Mouse (Mus musculus) midbrain, embryonic 10.5 days (tissue): ENCODE results near the gene Ablim2. TPM values are rescaled to one million over a fixed set of nuclear protein-coding genes. Genes with fewer than 3 reads are reported as not detected.
A peak's percentile ranks its signal among the peaks of the same experiment; 100 is the strongest.

Experiments
- DNase-seq: peaks from one replicate; pipeline ENCODE4 v3.0.0-alpha.2; 2017; ENCODE audit warnings: low spot score
- H3K27ac ChIP-seq: fragments of 300-500 bp; sonication (generic); replicated peaks from 2 replicates; pipeline ENCODE4 v1.5.1; 2016; ENCODE audit warnings: mild to moderate bottlenecking
- H3K27me3 ChIP-seq: fragments of 300-500 bp; sonication (generic); 2 replicates; pipeline ENCODE4 v1.6.1; 2016; ENCODE audit warnings: low read depth, mild to moderate bottlenecking; ENCODE audit not compliant: poor library complexity, severe bottlenecking
- H3K36me3 ChIP-seq: fragments of 300-500 bp; sonication (generic); 2 replicates; pipeline ENCODE4 v1.6.1; 2016; ENCODE audit warnings: mild to moderate bottlenecking, moderate library complexity
- H3K4me1 ChIP-seq: fragments of 300-500 bp; sonication (generic); 2 replicates; pipeline ENCODE4 v1.6.1; 2016
- H3K4me3 ChIP-seq: fragments of 300-500 bp; sonication (generic); 2 replicates; pipeline ENCODE4 v1.5.1; 2016; ENCODE audit warnings: mild to moderate bottlenecking, moderate library complexity
- H3K9me3 ChIP-seq: fragments of 300-500 bp; sonication (generic); replicated peaks from 2 replicates; pipeline ENCODE4 v1.6.1; 2016; ENCODE audit warnings: mild to moderate bottlenecking
- WGBS: fragments of 180-500 bp; shearing (Covaris S2); methylation state at CpG from one replicate; pipeline ENCODE4 v1.1.7; 2016; 5-methylcytosine and 5-hydroxymethylcytosine counted together
- polyA plus RNA-seq: library from polyadenylated mRNA; unstranded; fragments of >200 nt; fragmentation: Nextera tagmentation; extraction: Ambion mirVana; gene quantifications from 2 replicates; pipeline ENCODE4 v1.2.1, GENCODE M21; 2016

Gene Ablim2
- polyA plus RNA-seq, 1 experiment from 2014 or later, result 0.84 TPM

- 72% methylated on average over 9 of the region's 9 CpGs for WGBS
- H3K36me3 ChIP-seq, result no peaks in the 10 kb centered on the region
- peaks cover 14% of the 10 kb centered on the region for H3K4me1 ChIP-seq
Measured at GRCm38 (mm10) chr5:35882391-35882790, 124.7 kb downstream of the Ablim2 start.

DNA sequence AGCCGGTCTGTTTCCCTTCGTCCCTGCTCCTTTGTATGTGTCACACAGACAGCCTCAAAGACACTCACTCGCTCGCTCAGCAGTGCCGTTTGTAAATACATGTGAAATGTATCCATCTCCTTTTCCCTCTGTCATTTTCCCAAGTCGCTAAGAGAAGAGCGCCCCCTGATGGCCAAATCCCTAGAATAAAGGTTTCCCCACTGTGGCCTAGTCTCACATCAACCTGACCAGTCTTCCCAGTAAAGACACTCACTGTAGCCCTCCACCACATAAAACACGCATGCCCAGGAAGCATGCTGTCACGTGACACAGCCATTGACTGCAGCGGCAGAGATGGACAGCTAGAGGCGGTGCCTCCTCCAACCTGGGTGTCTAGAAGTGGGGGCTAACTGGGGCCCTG is 126.6 kb downstream of the Ablim2 start:
- H3K27ac ChIP-seq, result no peak overlapping the region
- peak; percentile 62 for DNase-seq
- WGBS, result 45% methylated on average over 11 of the region's 11 CpGs
- H3K9me3 ChIP-seq, result no peaks in the 10 kb centered on the region
- no peaks in the 10 kb centered on the region for H3K36me3 ChIP-seq
- H3K4me1 ChIP-seq, result peaks cover 14% of the 10 kb centered on the region
- H3K27me3 ChIP-seq, result no peaks in the 10 kb centered on the region
- H3K4me3 ChIP-seq, result no peak overlapping the region

More at GRCm38 (mm10) chr5:35882391-35882790, 124.7 kb downstream of the Ablim2 start:
- Histone ChIP-seq H3K27ac (no peak overlapping the region), H3K4me3 (no peak overlapping the region), H3K9me3 (no peaks in the 10 kb centered on the region), H3K27me3 (no peaks in the 10 kb centered on the region)
- DNase-seq, result no peak

GRCm38 (mm10) chr5:35884689-35885088 is 127.0 kb downstream of the Ablim2 start:
- Histone ChIP-seq H3K9me3 (no peaks in the 10 kb centered on the region), H3K36me3 (no peaks in the 10 kb centered on the region), H3K4me1 (peaks cover 14% of the 10 kb centered on the region), H3K27ac (no peak overlapping the region), H3K4me3 (no peak overlapping the region), H3K27me3 (no peaks in the 10 kb centered on the region)
- no peak for DNase-seq
- WGBS, result 94% methylated on average over 5 of the region's 5 CpGs

DNA sequence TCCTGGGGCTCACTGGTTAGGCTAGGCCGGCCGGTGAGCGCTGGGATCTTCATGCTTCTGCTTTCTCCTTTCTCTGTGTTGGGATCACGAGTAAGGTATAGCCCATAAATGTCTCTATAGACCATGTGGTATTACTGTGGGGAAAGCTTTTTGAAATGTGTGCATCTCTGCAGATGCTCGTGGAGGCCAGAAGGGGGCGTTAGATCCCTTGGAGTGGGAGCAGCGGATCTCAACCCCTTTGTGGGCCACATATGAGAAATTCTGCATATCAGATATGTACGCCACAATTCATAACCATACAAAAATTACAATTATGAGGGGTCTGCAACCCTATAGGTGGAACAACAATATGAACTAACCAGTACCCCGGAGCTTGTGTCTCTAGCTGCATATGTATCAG is 131.3 kb downstream of the Ablim2 start:
- no peak for DNase-seq
- H3K9me3 ChIP-seq, result no peaks in the 10 kb centered on the region
- 55% methylated on average over 9 of the region's 9 CpGs for WGBS
- no peaks in the 10 kb centered on the region for H3K36me3 ChIP-seq
- no peak overlapping the region for H3K27ac ChIP-seq
- H3K27me3 ChIP-seq, result peaks cover 22% of the 10 kb centered on the region
- no peak overlapping the region for H3K4me3 ChIP-seq
- peaks cover 16% of the 10 kb centered on the region for H3K4me1 ChIP-seq

GRCm38 (mm10) chr5:35889641-35890040 is 132.0 kb downstream of the Ablim2 start:
- Histone ChIP-seq H3K27ac (no peak overlapping the region), H3K4me1 (peaks cover 16% of the 10 kb centered on the region), H3K36me3 (no peaks in the 10 kb centered on the region), H3K27me3 (peaks cover 29% of the 10 kb centered on the region), H3K9me3 (no peaks in the 10 kb centered on the region), H3K4me3 (no peak overlapping the region)
- no peak for DNase-seq
- 72% methylated on average over 2 of the region's 2 CpGs for WGBS

DNA sequence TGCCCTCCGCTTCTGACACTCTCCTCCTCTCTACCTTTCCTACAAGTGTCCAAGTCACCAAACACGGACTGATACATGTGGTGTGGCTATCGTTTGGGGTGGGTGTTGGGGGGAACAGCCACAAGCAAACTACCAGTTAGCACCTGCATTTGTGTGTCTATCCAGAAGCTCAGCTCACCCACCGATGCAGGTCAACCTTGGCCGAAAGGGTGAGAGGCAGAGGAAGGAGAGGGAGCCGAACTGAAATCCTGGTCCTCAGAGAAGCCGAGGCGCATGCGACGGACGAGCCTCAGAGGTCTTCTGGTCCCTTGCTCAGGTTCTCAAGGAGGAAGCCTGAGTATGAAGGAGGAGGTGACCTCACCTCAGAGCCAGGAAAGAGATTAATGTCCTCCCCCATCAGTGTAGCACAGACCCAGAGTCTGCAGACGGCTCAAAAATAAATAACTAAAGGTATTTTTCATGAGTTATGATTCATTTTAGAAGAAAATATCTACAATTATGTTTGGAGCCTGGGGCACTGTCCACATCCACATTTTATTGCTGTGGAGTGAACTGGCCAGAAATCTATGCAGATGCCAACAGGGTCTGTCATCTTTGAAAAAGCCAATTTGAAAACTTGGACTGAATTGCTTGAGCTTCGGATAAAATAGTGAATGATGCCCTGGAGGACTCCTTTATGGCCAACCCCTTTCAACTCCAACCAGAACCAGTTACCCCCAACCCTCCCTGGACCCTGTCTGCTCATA is 133.5 kb downstream of the Ablim2 start:
- Histone ChIP-seq H3K4me1 (peaks cover 30% of the 10 kb centered on the region), H3K9me3 (no peaks in the 10 kb centered on the region), H3K27me3 (peaks cover 40% of the 10 kb centered on the region), H3K4me3 (no peak overlapping the region), H3K27ac (no peak overlapping the region), H3K36me3 (no peaks in the 10 kb centered on the region)
- 92% methylated on average over 13 of the region's 13 CpGs for WGBS
- DNase-seq, result no peak

- Histone ChIP-seq H3K27me3 (peaks cover 40% of the 10 kb centered on the region), H3K36me3 (no peaks in the 10 kb centered on the region), H3K9me3 (no peaks in the 10 kb centered on the region), H3K4me3 (no peak overlapping the region), H3K27ac (no peak overlapping the region), H3K4me1 (peaks cover 37% of the 10 kb centered on the region)
- DNase-seq, result no peak
- WGBS, result 81% methylated on average over 3 of the region's 3 CpGs
Measured at GRCm38 (mm10) chr5:35892363-35892762, 134.7 kb downstream of the Ablim2 start.

DNA sequence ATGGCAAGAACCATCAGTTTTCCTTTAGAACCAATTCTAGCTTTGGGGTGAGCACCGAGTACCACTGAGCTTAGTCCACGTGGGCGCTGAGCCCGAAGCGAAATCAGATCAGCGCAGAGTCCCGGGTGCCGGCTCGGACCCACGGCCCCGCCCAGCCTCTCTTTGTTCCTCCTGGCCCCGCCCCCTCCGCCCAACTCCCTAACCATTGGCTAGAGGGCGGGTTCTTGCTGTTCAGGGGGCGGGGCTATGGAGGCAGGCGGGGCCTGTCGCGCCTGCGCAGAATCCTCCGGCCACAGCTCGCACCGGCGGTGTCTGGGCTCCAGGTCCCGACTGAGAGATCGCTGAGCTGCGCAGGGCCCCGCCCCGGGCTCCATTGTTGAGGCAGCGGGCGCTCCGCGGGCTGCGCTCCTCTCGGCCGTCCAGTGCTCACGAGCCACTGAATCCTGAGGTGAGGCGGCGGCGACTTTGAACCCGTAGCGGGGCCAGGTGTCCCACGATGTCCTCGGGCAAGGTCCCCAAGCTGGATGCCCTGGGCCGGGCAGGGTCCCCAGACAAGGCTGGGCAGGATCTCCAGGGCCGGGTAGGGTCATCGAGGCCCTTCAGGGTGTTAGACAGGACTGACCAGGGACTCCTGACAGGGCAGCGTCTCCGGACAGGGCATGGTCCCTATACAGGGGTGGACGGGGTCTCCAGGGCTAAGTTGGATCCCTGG is 135.6 kb downstream of the Ablim2 start, which contains the start of gene Afap1:
TSS of gene Afap1 (plus strand) at position 227 of the 712 bp plus-strand sequence.
- peak; percentile 100 for DNase-seq
- H3K27ac ChIP-seq, result peak within 1 kb of the TSS; percentile 91
- H3K27me3 ChIP-seq, result peaks cover 40% of the 10 kb centered on the region
- H3K4me1 ChIP-seq, result peaks cover 40% of the 10 kb centered on the region
- under 1% methylated on average over 49 of the region's 49 CpGs for WGBS
- H3K4me3 ChIP-seq, result peak within 1 kb of the TSS; percentile 78
- no peaks in the 10 kb centered on the region for H3K36me3 ChIP-seq
- H3K9me3 ChIP-seq, result no peaks in the 10 kb centered on the region

- Histone ChIP-seq H3K4me1 (peaks cover 43% of the 10 kb centered on the region), H3K27ac (peak overlapping the region; percentile 91), H3K27me3 (peaks cover 40% of the 10 kb centered on the region), H3K4me3 (peak overlapping the region; percentile 78), H3K9me3 (no peaks in the 10 kb centered on the region), H3K36me3 (no peaks in the 10 kb centered on the region)
- WGBS, result 1% methylated on average over 21 of the region's 21 CpGs
- no peak for DNase-seq
Measured at GRCm38 (mm10) chr5:35893805-35894260, 136.2 kb downstream of the Ablim2 start.

DNA sequence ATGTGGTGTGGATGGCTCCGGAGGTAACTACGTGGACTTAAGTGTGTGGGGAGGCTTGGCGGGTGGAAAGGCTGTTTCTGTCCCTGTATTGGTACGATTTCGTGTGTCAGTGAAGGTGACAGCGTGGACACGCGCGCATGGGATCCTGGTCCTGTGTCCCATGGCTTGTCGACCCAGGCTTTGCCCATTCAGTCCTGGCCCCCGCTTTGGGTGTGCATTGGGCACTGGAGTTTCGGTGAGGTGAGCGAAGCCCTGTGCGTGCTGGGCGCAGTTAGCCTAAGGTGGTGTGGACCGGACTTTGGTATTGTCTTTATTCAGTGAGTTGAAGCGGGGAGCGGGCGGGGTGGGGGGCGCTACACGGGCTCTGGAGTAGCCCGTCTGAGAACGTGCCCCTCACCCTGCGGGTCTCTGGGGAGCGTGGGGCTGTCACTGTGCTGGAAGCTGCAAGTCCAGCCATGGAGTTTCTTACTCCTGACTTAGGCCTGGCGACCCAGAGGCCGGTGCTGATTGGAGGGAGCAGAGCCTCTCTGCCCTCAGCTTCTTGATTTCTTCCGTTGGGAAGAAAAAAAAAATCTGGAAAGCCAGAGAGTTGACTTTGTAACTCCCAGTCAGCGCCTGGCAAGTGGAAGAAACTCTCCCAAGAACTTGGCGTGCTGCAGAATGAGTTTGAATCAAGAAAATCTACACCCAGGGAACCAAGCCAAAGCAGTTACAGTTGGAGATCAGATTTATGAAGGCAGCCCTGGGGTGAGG is 136.8 kb downstream of the Ablim2 start:
- peak overlapping the region; percentile 78 for H3K4me3 ChIP-seq
- WGBS, result 10% methylated on average over 30 of the region's 30 CpGs
- H3K27ac ChIP-seq, result peak overlapping the region; percentile 91
- H3K36me3 ChIP-seq, result no peaks in the 10 kb centered on the region
- peaks cover 50% of the 10 kb centered on the region for H3K4me1 ChIP-seq
- no peaks in the 10 kb centered on the region for H3K9me3 ChIP-seq
- DNase-seq, result no peak
- H3K27me3 ChIP-seq, result peaks cover 40% of the 10 kb centered on the region

GRCm38 (mm10) chr5:35895926-35896325 is 138.2 kb downstream of the Ablim2 start:
- H3K4me1 ChIP-seq, result peaks cover 64% of the 10 kb centered on the region

GRCm38 (mm10) chr5:35896556-35896955 is 138.9 kb downstream of the Ablim2 start:
- WGBS, result 92% methylated on average over 4 of the region's 4 CpGs
- no peak for DNase-seq
- H3K27ac ChIP-seq, result no peak overlapping the region
- peaks cover 30% of the 10 kb centered on the region for H3K27me3 ChIP-seq
- H3K36me3 ChIP-seq, result no peaks in the 10 kb centered on the region
- peaks cover 71% of the 10 kb centered on the region for H3K4me1 ChIP-seq
- no peak overlapping the region for H3K4me3 ChIP-seq
- no peaks in the 10 kb centered on the region for H3K9me3 ChIP-seq

More at GRCm38 (mm10) chr5:35895926-35896325, 138.2 kb downstream of the Ablim2 start:
- Histone ChIP-seq H3K36me3 (no peaks in the 10 kb centered on the region), H3K4me3 (no peak overlapping the region), H3K9me3 (no peaks in the 10 kb centered on the region), H3K27me3 (peaks cover 36% of the 10 kb centered on the region), H3K27ac (no peak overlapping the region)
- no peak for DNase-seq
- WGBS, result 87% methylated on average over 4 of the region's 4 CpGs
